Mouse (Mus musculus) heart, postnatal 10 days (tissue): ENCODE results near the gene Palm2. TPM values are rescaled to one million over a fixed set of nuclear protein-coding genes. Genes with fewer than 3 reads are reported as not detected.

ENCODE experiments used
- DNase-seq, 2 experiments: peaks; one replicate each; pipeline ENCODE4 v3.0.0; 2021
- intact Hi-C: fragments of 180-260 bp; cut with DNase I; formaldehyde crosslinking; loops from one replicate; pipeline ENCODE4 v1.15.1; 2025
- total RNA-seq, 2 experiments: library from RNA; stranded (reverse); gene quantifications; 2 replicates each; pipeline ENCODE4 v1.2.3; 2021

Palm2 gene
- total RNA-seq, 2 experiments from 2014 or later: 21.6 to 37.2 TPM

GRCm38 (mm10) chr4:57511734-57512133 is 77.7 kb downstream of the Palm2 start:
- DNase-seq: no peak
- intact Hi-C loops: no loop called here

DNA sequence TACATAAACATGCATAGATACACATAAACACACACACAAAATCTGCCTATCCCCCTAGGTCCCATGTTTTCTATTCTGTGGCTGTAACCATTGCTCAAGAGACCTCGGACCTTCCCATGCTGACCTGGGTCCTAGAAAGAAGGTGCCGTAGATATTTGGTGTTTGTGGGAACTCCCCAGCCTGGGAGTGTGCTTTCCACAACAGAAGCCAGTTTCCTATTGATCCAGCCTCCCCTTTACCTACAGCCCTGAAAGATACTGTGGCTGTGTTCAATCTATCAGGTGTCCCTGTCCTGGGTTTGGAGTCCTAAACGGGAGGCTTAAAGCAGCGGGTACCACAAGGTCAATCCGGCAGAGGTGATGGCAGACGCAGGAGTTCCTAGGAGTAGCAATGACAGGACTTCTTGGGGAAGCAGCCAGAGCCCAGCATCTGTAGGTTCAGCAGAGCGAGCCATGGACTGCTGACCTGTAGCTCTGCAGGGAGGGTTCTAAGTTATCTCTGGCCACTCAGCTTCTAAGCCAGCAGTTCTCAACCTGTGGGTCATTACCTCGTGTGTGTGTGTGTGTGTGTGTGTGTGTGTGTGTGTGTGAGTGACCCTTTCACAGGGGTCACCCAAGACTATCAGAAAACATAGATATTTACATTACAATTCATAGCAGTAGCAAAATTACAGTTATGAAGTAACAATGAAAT is 79.3 kb downstream of the Palm2 start:
- intact Hi-C loops: no loop called here
- DNase-seq: no peak

DNA sequence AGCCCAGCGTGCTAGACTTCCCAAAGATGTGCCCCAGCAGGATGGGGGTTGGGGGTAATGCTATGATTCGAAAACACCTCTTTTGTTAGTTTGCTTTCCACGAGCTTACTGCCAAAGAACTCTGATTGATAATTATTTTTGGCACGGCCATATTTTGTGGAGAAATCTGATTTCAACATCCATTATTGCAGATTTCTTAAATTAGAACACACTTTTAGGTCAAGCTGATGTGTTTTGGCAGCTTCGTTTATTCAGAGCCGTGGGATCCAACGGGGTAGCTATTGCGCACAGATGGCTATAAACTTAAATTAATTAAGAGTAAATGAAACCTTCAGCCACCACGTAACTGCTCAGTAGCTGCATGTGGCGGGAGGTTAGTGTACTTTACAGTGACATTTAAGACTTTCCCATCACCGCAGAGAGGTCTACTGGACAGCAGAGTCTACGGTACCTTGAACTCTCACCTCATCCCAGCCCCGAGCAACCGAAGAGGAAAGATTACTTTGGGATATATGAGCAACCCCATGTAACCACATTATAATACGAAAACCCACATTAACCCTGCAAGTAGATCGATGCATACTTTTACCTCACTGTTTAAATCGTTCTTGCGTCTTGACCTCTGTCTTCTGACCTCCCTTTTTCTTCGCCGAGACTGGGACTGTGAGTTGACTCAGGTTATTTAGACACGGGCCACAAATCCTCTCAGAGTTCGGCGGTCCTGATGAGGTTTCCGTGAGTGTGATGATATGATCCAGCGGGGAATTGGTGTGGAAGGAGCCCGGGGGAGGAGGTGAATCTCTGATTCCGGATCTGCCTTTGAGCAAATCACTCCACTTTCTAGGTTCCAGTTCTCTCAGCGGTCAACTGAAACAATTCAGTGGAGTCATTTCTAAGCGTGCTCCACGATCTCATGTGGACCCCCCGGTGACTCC is 80.2 kb downstream of the Palm2 start:
- no peak for DNase-seq
- intact Hi-C loops: no loop called here

DNA sequence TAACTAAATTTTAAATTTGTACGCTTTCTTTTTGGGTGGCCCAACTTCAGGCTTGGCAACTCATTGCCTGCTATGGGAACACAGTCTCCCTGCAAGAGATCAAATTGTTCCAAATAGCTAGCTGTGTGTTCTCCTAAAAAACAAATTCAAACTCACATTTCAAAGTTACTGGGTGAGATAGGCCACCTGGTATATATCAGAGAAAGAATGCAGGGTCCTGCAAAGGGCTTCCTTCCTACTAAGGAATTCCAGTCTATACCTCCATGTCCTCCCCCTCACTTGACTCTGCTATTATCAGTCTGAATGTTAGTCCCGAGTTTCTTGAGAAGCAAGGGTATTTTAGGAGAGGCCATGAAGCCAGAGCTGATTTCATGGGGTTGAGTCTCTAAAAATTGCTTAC is 81.3 kb downstream of the Palm2 start:
- no peak for DNase-seq
- intact Hi-C loops: no loop called here

GRCm38 (mm10) chr4:57523456-57523855 is 89.4 kb downstream of the Palm2 start:
- intact Hi-C loops: no loop called here
- DNase-seq: no peak

- intact Hi-C loops: no loop called here
- DNase-seq: peak; percentile 67 to 69
Observed at GRCm38 (mm10) chr4:57524461-57524860, 90.4 kb downstream of the Palm2 start.

DNA sequence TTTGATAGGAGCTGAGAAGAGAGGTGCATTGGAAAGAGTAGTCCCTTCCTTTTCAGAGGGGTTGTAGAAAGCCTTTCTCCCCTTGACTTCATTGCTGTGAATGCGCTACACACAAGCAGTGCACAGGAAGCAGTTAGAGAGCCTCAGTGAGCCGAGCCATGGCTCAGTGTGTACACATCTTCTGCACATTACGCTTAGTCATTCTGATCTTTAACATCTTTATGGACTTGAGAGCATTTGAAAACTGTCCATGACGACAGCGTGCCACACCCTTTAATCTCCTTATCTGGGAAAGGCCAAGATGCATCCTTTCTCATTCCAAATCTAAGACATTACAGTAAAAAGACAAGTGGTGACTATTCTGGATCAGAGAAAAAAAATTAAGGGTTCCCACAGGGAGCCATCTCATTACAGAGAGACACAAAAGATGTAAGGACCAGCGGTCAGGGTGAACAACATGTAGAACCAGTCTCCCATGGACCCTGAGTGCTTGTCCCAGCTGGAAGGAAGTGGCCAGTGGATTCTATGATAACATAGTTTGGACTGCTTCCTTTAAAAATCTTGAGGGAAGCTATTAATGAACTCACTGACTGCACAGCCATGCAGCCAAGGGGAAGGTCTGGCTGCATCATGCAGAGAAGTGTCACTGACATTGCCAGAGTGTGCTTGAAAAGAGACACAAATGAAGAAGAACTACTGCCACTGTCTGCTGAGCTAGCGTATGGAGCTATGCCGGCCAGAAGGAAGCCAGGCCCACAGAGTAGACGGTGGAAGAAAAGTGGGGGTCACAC is 91.4 kb downstream of the Palm2 start:
- peak; percentile 38 to 44 for DNase-seq
- intact Hi-C loops: no loop called here

DNA sequence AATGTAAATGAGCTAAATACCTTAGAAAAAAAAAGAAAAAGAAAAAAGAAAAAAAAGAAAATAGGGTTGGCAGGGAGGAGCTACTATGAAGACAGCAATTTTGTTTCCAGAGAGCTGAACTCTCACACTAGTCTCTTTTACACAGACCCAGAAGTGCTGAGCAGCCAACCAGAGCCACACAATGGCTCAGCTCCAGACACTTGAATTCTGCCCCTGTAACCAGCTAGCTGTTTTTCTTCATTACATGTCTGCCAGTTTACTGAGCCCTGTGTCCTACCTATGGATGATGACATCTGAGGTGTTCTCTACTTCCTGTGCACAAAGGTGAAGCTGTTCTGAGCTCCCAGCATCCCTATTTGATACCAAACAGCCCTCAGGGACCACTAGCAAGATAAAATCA is 94.2 kb downstream of the Palm2 start:
- intact Hi-C loops: no loop called here
- DNase-seq: no peak

GRCm38 (mm10) chr4:57533686-57534085 is 99.6 kb downstream of the Palm2 start:
- DNase-seq: no peak
- intact Hi-C loops: no loop called here

DNA sequence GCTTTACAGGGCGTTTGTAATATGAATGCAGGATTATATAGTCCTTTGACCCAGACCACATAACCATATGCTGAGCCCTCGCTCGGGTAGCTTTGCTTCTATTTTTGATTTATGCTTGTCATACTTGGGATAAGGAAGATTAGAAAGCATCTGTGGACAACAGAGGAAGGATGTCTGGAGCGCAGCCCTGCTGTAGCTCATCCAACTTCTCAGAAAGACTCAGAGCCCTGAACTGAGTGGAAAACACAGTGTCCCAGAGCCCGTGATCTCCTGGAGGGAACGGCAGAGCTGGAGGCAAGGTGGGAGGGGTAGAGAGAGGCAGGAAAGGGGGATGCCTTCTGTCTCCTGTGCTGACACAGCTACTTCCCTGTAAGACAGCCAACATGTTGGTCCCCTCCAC is 100.2 kb downstream of the Palm2 start:
- peak; percentile 27 to 45 for DNase-seq
- intact Hi-C loops: no loop called here

DNA sequence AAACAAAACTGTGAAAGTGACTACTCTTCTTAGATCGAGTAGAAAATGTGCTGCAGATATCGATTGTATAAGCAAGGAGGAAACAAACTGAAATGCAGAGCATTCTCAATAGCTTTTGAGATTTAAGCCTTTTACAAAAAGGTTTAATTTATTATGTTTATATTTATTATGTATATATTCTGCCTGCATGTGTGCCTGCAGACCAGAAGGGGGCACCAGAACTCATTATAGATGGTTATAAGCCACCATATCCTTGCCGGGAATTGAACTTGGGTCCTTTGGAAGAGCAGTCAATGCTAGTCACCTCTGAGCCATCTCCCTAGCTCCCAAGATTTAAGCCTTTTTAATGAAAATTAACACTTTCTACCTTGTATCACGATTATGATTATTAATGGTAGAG is 101.0 kb downstream of the Palm2 start:
- intact Hi-C loops: no loop called here
- DNase-seq: no peak

DNA sequence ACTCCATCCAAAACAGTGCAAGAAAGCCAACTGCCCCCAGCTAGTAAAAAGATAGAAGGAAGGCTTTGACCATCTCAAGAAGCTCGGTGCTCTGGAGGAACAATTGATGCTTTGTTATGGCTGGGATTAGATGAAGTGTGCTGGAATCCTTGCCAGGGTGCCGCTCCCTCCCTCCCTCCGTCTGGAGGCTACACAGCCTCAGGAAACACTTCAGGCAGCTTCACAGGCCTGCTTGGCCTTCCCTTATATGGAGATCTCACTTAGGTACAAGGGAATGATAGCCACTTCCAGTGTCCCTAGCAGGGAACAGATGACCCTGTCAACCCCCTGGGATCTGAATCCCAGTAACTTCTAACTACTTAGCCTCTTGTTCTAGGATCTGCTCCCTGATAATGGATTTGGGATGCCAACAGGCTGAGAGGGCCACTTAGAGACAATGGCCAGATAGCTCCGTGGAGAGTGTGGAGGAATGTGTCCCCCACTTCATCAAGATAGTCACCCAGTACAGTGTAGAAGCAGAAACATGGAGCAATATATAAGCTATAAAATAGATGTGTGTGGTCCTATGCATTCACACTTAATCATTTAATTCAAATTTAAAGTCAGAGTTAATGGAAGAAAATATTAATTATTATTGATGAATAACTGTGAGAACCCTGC is 104.1 kb downstream of the Palm2 start:
- intact Hi-C loops: no loop called here
- DNase-seq: peak; percentile 25 to 26

- intact Hi-C loops: no loop called here
- DNase-seq: no peak
Observed at GRCm38 (mm10) chr4:57543692-57544256, 109.7 kb downstream of the Palm2 start.

DNA sequence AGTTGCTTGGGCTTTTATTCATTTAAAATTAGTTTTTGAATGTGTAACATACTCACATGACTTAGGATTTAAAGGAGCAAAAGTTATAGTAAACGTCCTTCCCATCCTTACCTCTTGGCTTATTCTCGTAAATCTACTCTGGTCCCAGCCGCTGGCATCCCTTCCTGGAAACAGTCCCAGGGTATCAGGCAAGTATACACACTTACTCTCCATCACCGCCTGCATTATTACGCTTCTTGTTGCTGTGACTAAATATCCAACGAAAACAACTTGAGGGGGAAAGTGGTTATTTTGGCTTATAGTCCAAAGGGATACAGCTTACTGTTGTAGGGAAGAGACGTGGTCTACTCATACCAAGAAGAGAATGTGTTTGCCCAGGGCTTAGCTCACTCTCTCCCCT is 113.7 kb downstream of the Palm2 start:
- DNase-seq: peak in 1 of 2 experiments; percentile 21
- intact Hi-C loops: no loop called here

- no peak for DNase-seq
- intact Hi-C loops: no loop called here
Observed at GRCm38 (mm10) chr4:57550216-57550615, 116.2 kb downstream of the Palm2 start.

DNA sequence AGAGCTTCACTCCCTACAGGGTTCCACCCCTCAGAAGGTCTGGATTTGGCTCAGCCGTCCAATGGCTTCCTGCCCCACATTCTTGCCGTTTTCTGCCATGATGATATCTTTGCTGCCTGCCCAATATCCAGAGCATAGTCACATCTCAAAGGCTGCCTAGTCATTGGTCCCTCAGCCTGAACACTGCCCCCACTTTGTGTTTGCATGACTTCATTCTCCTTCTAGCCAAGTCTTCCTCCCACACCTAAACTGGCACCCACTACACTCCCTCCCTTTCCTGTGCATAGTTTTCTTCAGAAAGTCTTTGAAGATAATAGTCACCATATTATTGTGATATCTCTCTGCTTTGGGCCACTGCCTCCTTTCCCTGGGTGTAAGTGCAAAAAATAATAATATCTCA is 123.1 kb downstream of the Palm2 start:
- no peak for DNase-seq
- intact Hi-C loops: no loop called here

DNA sequence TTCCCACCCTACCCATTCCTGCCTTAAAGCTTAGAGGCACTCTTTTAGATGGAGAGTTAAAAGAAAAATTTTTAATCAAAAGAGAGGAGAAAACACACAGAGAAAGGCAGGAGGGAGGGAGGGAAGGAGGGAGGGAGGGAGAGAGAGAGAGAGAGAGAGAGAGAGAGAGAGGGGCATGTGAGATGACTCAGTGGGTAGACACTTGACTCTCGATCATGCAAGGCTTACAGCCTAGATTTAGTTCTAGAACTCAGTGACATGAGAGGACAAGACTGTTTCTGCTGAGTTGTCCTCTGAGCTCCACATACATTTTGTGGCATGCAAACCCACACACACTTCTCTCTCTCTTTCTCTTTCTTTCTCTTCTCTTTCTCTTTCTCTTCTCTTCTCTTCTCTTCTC is 125.4 kb downstream of the Palm2 start:
- intact Hi-C loops: no loop called here
- DNase-seq: no peak

DNA sequence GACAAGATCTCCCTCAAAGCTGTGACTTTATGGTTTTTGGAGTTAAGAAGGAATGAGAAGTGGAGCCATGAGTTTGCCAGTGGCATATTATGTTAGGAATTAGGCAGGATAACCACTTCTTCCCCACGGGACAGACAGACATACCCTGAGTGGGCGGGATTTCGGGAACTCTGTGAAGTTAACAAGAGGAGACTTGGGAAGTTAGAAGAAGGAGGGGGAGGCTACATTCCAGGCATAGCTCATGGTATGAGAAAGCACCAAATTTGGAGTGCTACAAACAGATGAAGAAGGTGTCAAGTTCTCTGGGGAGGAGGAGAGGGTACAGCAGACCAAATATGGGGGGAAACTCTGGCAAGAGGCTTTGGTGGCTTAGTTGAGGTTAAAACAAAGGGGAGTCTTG is 126.0 kb downstream of the Palm2 start:
- intact Hi-C loops: no loop called here
- no peak for DNase-seq

DNA sequence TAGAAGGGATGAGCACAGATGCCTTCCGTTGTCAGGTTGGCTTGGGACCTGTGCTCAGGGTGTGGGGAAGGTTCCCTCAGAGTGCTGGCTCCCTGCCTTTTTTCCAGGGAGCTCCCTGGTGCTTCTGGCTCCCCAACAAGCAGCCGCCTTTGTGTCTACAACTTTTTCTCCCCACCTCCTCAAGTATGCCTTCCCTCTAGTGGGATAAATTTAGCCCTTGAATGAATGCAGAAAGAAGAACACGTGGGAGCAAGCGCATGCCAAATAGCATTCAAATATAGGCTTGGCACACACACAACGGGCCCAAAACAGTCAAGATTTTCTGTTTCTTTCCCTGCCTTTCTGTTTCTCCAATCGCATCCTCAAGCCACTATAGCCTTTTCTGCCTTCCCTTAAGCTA is 127.0 kb downstream of the Palm2 start:
- DNase-seq: peak; percentile 70 to 73
- intact Hi-C loops: no loop called here

GRCm38 (mm10) chr4:57565283-57565682 is 131.2 kb downstream of the Palm2 start:
- DNase-seq: no peak
- intact Hi-C loops: no loop called here
